Mouse (Mus musculus): ENCODE measurements around the gene Ern2. TPM values are rescaled to one million over a fixed set of nuclear protein-coding genes. Genes with fewer than 3 reads are reported as not detected.
A peak's percentile ranks its signal among the peaks of the same experiment; 100 is the strongest.

The Ern2 gene
- total RNA-seq (2022), result under 1 TPM; 0.26 to 0.87 (median 0.73) TPM

DNA sequence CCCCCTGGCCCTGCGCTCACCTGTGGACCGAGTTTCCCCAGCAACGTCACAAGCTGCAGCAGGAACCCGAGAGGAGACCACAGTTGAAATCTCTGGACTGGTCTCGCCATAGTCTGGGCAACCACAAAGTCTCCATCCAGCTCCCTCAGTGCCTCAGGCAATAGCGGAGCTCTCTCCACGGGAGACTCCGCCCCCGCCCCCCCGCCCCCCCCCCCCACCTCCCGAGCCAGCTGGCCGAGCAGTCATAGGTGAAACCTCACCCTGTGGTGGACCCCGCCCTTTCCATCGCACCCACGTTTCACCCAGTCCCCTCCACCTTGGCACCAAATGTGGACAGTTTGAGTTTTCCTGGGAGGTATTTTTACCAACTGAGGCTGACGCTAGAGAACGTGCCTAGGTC is at the start of gene Ern2:
Ern2 (minus strand) TSS at position 165 of the 400 bp plus-strand sequence.
- no peak for DNase-seq (ENCODE audit: low spot score in 2 of 2)

DNA sequence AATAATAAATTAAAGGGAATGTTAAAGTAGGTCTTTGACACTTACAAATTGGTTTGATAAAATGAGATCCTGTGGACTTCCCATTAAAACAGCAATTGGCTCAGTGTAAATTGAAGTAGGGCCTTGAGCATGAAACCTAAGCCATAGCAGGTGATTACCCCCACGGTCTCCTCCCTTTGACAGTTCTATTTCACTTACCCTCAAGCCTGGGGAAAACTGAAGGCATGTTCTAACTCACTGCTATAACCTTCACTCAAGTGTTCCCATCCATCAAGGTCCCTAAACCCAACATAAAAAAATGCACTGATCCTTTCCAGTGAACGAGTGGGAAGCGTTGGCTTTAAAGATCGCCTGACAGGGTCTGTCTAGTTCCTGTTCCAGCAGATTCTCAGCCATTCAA is 44.9 kb upstream of the Ern2 start:
- no peak for DNase-seq (ENCODE audit: low spot score in 2 of 2)

DNA sequence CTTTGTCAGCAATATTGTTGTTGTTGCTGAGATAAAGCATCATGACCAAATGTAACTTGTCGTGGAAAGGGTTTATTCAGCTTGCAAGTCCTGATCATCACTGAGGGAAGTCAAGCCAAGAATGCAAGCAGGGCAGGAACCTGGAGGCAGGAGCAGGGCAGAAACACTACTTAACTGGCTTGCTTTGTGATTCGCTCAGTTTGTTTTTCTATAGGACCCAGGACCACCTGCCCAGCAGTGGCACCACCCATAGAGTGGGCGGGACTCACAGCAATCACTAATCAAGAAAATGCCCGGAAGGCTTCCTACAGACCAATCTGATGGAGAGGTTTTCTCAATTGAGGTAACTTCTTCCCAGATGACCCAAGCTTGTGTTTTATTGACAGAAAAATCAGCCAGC is 43.9 kb upstream of the Ern2 start:
- no peak for DNase-seq (ENCODE audit: low spot score in 2 of 2)

DNA sequence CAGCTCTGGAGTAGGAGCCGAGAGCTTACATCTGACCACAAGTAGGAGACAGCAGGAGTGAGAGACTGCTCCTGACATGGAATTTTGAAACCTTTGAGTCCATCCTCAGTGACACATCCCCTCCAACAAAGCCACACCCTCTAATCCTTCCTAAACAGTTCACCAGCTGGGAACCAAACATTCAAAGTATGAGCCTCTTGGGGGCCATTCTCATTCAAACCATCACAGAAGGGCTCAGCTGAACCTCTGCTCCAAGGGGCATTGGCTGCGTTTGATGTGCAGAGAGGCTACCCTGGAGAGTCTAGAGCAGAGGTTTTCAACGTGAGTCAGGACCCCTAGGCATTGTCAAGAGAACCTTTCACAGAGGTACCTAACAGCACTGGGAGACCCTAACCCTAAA is 43.3 kb upstream of the Ern2 start:
- DNase-seq (ENCODE audit: low spot score in 2 of 2), result no peak

DNA sequence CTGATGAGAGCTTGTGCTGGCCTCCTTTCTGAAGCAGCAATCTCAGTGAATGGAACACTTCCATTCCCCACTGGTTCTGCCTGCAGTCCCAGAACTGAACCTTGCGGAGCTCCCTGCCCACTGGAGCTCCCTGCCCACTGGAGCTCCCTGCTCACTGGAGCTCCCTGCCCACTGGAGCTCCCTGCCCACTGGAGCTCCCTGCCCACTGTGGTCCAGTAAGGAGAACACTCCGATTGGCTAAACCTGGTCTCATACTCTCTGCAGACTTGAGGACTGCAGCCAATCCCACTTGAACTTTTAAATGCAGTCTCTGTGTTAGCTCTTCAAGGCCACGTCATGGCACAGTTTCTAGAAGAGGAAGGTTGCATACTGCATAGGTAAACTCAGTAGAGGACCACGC is 40.7 kb upstream of the Ern2 start:
- no peak for DNase-seq (ENCODE audit: low spot score in 2 of 2)

DNA sequence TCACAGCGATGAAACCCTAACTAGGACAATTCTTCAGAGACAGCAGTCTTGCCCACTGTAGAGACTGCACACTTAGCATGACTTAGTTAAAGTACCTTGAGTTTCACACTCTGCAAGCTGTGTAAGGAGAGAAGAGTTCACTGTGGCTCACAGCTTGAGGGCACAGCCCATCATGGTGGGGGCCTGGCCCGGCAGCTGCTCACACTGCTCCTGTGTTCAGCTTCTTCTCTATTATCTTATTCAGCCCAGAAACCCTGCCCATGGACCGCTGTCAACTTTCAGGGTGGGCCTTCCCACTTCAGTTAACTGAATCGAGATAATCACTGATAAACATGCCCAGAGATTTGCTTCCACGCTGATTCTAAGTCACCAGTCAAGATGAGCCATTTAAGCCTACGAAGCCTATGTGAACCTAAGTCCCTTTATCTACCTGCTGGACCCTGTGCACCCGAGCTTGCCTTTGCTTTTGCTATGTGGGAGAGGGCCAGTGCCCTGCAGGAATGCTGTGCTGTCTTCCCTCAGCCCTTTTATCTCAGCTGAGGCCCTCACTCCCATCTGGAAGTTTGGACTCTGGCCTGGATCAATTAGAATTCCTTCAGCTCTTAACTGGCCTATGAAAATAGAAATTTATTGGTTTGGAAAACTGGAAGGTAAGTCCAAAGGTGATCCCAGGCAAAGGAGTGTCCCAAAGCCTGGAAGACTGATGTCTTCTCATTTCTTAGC is 40.2 kb upstream of the Ern2 start:
- no peak for DNase-seq (ENCODE audit: low spot score in 2 of 2)

DNA sequence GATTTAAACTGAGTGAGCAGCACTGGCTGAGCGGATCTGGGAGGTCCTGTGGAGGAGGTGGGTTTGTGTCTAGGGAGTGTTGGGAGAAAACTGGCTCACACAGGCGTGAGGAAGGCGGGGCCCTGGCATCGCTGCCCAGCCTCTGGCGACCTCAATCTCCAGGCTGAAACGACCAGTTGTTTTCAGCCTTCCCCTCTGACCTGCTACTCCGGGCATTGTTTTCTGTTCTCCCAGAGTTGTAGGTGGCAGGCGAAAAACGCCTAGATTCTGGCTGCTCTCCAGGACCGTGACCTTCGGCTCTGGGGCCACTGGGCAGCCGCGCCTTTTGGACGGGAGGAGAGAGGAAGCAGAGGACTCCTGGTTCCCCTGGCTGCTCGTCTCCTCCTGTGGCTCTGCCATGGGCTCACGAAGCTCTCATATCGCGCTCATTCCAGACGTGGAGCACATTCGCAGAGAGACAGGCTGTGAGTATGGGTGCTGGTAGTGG is 33.4 kb upstream of the Ern2 start, which contains the start of gene Chp2:
Chp2 (plus strand) TSS at position 182 of the 487 bp plus-strand sequence.
- no peak for DNase-seq (ENCODE audit: low spot score in 2 of 2)

DNA sequence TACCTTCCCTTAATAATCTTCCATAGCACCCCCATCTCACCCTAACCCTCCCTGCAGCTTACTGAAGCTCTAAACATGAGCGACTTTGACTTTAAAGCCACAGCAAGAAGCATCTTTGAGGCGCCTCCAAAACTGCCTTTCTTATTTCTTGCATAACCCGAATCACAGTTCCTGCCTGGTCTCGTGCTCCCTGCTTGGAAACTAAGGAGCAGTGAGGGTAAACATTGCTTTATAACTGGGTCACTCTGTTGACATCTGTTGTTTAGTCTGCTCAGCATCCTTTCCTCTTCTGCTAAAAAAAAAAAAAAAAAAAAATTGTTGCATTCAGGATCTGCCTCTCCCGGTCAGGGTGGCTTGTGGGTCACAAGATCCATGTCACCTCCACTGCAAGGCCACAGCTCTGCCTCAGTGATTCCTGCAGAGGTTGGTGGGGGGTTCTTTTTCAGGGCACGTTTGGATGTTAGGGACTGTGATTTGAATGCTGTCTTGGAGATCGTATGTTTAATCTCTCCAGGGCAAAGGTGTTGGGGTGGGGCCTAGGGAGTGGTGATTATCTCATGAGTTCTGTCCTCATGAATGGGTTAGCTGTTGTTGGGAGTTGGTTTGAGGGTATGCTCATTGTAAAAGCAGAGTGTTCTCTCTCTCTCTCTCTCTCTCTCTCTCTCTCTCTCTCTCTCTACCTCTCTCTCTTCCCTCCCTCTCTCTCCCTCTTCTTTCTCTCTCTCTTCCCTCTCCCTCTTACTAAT is 22.4 kb upstream of the Ern2 start:
- DNase-seq (ENCODE audit: low spot score in 2 of 2), result no peak

DNA sequence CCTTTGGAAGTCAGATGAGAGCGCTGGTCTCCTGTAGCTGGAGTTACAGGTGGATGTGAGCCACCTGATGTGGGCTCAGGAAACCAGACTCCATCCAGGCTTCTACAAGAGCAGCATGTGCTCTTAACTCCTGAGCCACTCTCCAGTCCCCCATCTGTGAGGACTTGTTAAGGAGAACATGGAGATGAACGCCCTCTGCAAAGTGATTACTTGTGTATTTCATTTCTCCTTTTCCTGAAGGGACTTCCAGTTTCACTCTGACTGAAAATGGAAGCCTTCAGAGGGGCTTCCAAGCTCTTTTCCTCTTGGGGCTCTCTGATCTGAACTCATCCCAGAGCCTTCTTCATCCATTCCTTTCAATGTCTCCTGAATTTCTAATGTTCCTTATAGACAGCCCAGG is 20.1 kb upstream of the Ern2 start:
- DNase-seq (ENCODE audit: low spot score in 2 of 2), result no peak

DNA sequence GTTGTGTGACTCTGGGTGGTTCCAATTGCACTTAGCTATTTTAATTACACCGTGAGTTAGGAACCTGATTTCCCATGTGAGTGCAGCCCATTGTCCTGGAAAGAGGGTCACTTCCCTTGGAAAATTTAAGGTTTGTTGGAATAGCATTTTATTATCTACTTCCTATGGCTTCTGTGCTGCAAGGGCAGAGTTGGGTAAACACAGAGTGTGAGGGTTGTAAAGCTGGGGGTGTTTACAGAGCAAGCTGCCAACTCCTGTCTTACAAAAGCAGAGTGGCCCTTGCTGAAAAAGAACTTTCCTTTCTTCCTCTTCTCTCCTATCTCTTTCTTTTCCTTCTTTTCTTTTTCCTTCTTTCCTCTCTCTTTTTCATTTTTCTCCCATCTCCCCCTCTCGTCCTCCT is 17.9 kb upstream of the Ern2 start:
- no peak for DNase-seq (ENCODE audit: low spot score in 2 of 2)

DNA sequence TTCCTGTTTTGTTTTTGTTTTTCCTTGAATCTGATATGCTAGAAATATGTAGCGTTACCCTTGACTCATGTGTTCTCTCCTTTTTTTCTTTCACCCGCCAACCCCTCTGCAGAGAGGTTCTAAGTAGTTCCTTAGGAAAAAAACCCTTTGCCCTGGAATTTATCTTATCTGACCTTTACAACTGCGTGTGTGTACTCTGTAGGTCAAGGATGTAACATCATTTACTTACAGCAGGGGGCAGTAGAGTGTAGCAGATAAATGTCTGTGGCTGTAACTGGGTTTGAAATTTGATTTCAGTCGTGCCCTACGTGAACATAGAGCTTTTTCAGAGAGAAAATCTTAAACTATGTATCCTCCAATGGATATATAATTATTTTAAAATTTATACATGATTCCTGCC is 13.3 kb upstream of the Ern2 start:
- DNase-seq (ENCODE audit: low spot score in 2 of 2), result peak in 1 of 2 experiments; percentile 20

DNA sequence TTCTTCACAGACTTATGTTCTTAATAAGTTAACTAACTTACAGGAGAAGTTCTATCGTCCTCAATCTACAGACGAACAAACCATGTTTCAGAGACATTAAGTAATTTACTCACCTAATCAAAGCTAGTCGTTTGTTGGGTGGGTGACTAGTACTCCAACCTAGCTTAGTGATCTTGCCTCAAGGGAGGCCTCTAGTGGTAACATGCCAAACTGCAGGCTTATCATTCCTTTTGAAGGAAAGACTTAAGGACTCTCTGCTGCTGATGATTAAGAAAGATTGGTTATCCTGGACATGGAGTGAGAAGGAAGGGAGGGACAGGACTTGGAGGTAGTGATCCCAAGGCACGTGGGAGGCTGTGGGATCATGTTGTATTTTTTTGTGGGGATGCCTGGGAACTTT is 11.3 kb upstream of the Ern2 start:
- peak in 1 of 2 experiments; percentile 37 for DNase-seq (ENCODE audit: low spot score in 2 of 2)

DNA sequence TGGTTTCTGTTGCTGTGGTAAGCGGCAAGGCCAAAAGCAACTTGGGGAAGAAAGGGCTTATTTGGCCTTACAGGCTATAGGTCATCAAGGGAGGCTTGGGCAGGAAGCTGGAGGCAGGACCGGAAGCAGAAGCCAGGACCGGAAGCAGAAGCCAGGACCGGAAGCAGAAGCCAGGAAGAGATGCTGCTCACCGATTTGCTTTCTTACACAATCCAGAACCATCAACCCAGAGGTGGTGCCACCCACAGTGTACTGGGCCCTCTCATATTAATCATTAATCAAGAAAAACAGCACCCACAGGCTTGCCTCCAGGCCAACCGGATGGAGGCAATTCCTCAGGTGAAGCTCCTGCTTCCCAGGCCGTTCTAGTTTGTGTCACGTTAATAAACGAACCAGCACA is 10.8 kb upstream of the Ern2 start:
- DNase-seq (ENCODE audit: low spot score in 2 of 2), result no peak

DNA sequence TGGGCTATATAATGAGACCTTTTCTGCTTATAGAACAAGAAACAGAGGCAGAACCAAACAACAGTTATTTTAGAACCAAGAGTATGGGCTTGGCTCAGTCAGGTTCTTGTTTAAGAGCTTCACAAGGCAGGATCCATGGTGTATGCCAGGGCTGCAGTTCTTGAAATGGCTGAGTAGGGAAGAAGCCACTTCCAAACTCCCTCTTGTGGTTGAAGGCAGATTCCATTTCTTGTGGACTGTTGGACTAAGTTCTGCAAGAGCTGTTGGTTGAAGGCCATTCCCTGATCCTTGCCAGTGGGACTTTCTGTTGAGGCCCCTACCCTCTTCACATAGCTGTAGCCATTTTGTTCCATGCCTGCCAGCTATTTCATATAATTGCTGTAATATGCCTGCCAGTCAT is 7.9 kb upstream of the Ern2 start:
- DNase-seq (ENCODE audit: low spot score in 2 of 2), result no peak

DNA sequence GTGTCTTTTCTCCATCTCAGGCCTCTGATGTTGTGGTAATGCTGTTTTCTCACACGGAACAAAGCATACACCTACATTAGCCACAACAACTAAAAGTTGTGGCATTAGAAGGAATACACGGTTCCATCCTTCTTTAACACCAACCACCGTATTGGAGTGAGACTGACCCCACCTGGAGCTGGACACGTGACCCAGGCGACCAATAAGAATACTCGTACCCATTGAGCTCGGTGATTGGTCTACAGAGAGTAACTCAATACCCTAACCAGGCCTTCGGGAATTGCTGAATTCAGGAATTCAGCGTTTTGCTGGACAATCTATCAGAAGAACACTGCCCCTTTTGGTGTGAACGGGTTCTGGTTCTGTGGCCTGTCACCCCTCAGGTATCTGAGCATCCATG is 5.1 kb upstream of the Ern2 start:
- DNase-seq (ENCODE audit: low spot score in 2 of 2), result no peak

DNA sequence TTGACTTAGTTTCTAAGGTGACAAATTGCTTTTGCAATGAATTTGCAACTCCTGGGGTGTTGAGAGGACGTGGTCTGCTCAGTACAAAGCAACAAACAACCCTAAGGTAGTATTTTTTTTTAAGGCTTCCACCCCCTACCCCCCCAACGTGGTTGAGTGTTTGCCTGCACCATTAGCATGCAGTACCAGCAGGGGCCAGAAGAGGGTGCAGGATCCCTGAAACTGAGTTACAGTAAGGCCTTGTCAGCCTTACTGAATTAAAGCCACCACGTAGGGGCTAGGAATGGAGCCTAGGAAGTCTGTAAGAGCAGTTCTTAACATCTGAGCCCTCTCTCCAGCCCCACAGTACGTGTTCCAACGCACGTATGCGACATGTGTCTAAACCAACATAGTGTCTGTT is 3.5 kb upstream of the Ern2 start:
- no peak for DNase-seq (ENCODE audit: low spot score in 2 of 2)

DNA sequence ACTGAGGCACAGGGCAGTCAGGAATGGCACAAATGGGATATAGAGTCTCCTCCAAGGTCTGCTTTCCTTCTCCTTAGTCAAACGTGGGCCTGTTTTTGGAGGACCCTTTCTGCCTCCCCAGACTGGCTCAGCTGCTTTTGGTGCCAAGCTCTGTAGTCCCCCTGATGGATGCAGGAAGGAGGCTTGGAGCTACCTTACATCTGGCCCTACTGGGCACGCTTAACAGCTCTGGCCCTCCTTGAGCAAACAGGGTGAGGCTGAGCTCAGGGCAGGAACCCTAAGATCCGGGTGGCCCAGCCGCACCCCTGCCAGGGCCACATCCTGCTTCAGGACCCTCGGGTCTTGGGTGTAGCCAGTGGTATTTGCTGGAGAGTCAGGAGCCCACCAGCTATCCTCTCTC is 1.4 kb downstream of the Ern2 start:
- DNase-seq (ENCODE audit: low spot score in 2 of 2), result no peak

DNA sequence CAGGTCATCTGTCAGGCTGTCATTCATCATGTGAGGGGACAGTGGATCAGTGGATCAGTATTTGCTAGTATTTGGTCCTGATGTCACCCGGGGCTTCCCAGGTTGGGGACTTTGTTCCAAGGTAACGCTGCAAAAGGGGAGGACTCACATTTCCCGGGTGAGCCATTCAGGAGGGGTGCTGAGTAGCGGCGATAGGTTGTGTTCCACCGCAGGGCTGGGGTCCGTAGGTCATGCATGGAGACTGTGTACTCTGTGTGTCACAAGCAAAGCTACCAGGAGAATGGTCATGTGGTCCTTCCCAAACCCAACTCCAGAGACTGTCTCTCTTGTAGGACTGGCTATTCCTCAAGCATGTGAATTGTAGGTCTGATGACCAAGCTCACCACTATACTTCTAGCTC is 5.3 kb downstream of the Ern2 start:
- DNase-seq (ENCODE audit: low spot score in 2 of 2), result no peak

DNA sequence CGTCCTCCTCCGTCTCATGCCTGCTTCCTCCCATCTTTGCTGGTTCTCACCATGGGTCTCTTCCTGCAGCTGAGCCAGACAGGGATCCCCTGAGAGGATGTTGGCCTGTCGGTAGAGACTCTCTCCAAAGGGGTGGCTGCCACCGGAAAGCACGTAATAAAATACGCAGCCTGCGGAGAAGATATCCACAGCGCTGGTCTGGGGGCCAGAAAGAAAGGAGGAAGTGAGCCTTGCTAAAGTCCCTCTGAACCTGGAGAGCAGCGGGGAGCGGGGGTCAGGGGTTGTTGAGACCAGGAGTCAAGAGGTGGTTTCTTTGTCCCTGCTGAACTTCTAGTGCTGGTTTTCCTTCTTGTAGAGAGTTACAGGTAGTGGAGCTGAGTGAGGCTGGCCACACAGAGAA is 14.4 kb downstream of the Ern2 start:
- DNase-seq (ENCODE audit: low spot score in 2 of 2), result no peak

DNA sequence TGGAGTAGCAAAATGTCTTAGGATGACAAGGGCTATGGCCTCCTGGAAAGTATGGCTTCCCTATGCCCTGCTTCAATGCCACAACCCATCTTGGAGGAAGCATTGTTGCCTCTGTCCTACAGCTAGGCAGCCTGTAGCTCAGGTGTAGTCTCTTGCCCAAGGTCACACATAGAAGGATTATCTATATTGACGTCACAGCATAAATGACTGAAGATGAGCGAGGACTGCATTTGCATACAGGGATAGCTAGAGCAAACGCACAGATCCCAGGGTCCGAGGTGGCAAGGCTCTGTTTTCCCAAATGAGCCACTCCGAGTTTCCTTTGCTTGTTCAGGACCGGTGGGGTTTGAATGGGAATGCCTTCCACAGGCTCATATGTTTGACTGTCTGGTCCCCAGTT is 15.3 kb downstream of the Ern2 start:
- DNase-seq (ENCODE audit: low spot score in 2 of 2), result no peak

DNA sequence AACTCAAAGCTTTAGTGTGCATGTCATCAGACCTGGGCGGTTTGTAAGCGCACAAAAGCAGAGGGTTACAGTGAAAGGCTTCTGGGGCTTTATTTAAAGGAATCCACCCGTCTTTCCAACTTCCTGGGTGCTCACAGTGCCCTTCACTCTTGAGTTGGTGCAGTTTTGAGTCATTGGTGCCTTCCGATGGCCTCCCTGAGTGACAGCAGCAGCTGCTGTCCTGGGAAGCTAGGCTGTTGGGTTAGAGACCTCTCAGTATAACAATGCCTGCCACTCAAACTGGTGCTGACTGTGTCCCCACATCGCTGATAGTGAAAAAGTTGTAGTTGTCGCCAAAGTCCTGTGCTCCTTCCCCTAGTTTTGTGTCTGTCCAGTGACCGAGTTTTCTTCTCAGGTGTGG is 18.8 kb downstream of the Ern2 start:
- DNase-seq (ENCODE audit: low spot score in 2 of 2), result no peak

DNA sequence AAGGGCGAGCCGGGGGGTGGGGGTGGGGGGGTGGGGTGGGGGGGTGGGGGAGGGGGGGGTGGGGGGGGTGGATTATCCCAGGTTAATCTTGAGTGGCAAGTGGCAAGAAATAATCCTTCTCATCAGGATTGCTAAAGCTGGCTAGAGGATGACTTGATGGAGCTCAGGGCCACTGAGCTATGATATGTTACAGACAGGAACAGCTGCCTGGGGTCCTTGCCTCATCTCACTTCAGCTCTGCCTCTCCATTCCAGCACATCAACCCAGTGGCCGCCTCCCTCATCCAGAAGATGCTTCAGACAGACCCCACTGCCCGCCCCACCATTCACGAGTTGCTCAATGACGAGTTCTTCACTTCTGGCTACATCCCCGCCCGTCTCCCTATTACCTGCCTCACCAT is 22.2 kb downstream of the Ern2 start:
- no peak for DNase-seq (ENCODE audit: low spot score in 2 of 2)

DNA sequence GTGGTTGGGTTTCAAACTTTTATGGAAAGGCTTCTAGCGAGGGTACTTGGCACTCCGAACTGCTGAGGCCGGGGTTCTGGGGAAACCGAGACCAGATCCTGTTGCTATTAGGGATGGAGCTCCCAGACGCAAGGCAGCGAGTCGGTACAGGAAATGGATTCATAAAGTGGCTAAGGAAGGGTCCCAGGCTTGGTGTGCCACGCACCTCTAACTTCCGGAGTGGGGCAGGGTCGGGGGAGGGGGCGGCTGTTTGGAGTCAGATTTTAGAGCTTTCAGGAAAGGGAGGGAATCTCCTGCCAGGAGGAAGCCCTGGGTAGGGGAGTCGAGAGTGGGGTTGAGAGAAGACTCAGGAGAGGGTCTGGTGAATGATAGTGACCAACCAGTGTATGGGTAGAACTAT is 26.0 kb downstream of the Ern2 start:
- no peak for DNase-seq (ENCODE audit: low spot score in 2 of 2)
